Mouse (Mus musculus): ENCODE measurements around the gene Ipo4. TPM values are rescaled to one million over a fixed set of nuclear protein-coding genes. Genes with fewer than 3 reads are reported as not detected.

Gene Ipo4
- total and polyA plus RNA-seq, 3 experiments = 46.2 to 132 TPM; not detected in 1

DNA sequence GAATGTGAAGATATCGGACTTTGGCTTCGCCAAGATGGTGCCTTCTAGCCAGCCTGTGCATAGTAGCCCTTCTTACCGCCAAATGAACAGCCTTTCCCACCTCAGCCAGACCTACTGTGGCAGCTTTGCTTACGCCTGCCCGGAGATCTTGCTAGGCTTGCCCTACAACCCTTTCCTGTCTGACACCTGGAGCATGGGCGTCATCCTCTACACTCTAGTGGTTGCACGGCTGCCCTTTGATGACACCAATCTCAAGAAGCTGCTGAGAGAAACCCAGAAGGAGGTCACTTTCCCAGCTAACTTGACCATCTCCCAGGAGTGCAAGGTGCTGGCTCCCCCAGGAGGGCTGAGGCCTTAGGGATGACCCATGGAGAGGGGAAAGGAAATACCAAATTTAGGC lies 15.8 kb upstream of the Ipo4 start:
- TF ChIP-seq POLR2A (IDR thresholded peaks at IDR 0.05; ENCODE audit: control insufficient read depth in 1 of 2, insufficient read depth in 1 of 2, low read depth in 1 of 2, low read length in 2 of 2, poor library complexity in 1 of 2) (no peak), MAZ (IDR thresholded peaks at IDR 0.05; ENCODE audit: low read depth, low read length) (no peak), ZMIZ1 (IDR thresholded peaks at IDR 0.05; ENCODE audit: low read depth, low read length) (no peak), MXI1 (IDR thresholded peaks at IDR 0.05; ENCODE audit: low read depth, low read length) (no peak), TBP (IDR thresholded peaks at IDR 0.05; ENCODE audit: low read depth, low read length) (no peak), SIN3A (IDR thresholded peaks at IDR 0.05; ENCODE audit: low read length) (no peak), POLR2AphosphoS2 (IDR thresholded peaks at IDR 0.05; ENCODE audit: low read length) (no peak), E2F4 (IDR thresholded peaks at IDR 0.05; ENCODE audit: borderline replicate concordance, low read depth, low read length) (no peak), CHD1 (IDR thresholded peaks at IDR 0.05; ENCODE audit: low read depth, low read length) (no peak), USF2 (IDR thresholded peaks at IDR 0.05; ENCODE audit: borderline replicate concordance in 1 of 2, insufficient read depth in 1 of 2, low read depth in 1 of 2, low read length in 2 of 2) (no peak), CTCF (IDR thresholded peaks at IDR 0.05 in 2 of 3, conservative IDR thresholded peaks at IDR 0.05 in 1 of 3; ENCODE audit: control insufficient read depth in 1 of 3, insufficient read depth in 1 of 3, low read depth in 2 of 3, low read length in 3 of 3, poor library complexity in 1 of 3, severe bottlenecking in 1 of 3) (no peak), TAL1 (IDR thresholded peaks at IDR 0.05; ENCODE audit: low read length) (no peak)
- Histone ChIP-seq H3K36me3 (ENCODE audit: control insufficient read depth in 1 of 2, insufficient read depth in 2 of 2, low read length in 2 of 2) (no peaks in the 10 kb centered on the region; a peak in 1 of 4 replicates), H3K9me3 (replicated peaks; ENCODE audit: insufficient read depth, low read length) (no peaks in the 10 kb centered on the region), H3K9ac (ENCODE audit: control insufficient read depth, low read depth, low read length, poor library complexity, severe bottlenecking) (no peak overlapping the region), H3K27me3 (ENCODE audit: control insufficient read depth in 1 of 2, insufficient read depth in 2 of 2, low read length in 2 of 2) (no peaks in the 10 kb centered on the region), H3K79me2 (ENCODE audit: control insufficient read depth, insufficient read depth, low read length, poor library complexity) (no peaks in the 10 kb centered on the region), H3K4me3 (ENCODE audit: control insufficient read depth in 1 of 2, insufficient read depth in 1 of 2, low read depth in 2 of 2, low read length in 2 of 2) (no peak overlapping the region), H3K27ac (ENCODE audit: control insufficient read depth, low read depth, low read length) (no peak overlapping the region), H3K4me1 (ENCODE audit: control insufficient read depth in 1 of 2, insufficient read depth in 2 of 2, low read length in 2 of 2) (no peaks in the 10 kb centered on the region)
- DNase-seq (ENCODE audit: low read depth, low spot score) = no peak

DNA sequence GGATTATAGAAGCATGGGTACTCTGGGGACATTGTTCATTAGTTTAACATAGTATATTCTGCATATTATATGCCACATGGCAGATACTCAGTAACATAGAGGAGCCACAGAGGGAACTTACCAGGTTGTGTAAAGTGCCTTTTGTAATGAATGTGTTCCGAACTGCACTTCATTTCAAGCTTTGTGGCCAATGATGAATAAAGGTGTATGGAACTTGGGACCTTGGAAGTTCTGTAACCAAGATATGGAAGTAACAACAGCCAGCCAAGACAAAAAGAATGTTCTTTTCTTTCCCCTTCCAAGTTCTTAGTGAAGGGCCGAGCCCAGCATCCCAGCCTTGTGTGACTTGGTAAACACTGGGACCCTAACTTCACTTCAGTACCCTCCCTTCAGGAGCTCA lies 14.1 kb upstream of the Ipo4 start, which contains the start of gene Tssk4:
Gene Tssk4 (plus strand): TSS at position 301 of the 400 bp plus-strand sequence.
- Histone ChIP-seq H3K27me3 (ENCODE audit: control insufficient read depth in 1 of 2, insufficient read depth in 2 of 2, low read length in 2 of 2) (no peaks in the 10 kb centered on the region), H3K9me3 (replicated peaks; ENCODE audit: insufficient read depth, low read length) (no peaks in the 10 kb centered on the region), H3K79me2 (ENCODE audit: control insufficient read depth, insufficient read depth, low read length, poor library complexity) (peaks cover 2% of the 10 kb centered on the region; the same call in 1 of the 2 replicates), H3K9ac (ENCODE audit: control insufficient read depth, low read depth, low read length, poor library complexity, severe bottlenecking) (no peak within 1 kb of the TSS), H3K27ac (ENCODE audit: control insufficient read depth, low read depth, low read length) (no peak within 1 kb of the TSS), H3K36me3 (ENCODE audit: control insufficient read depth in 1 of 2, insufficient read depth in 2 of 2, low read length in 2 of 2) (peaks cover 0 to under 1% of the 10 kb centered on the region in 2 experiments; a peak in 1 of 4 replicates), H3K4me3 (ENCODE audit: control insufficient read depth in 1 of 2, insufficient read depth in 1 of 2, low read depth in 2 of 2, low read length in 2 of 2) (no peak within 1 kb of the TSS), H3K4me1 (ENCODE audit: control insufficient read depth in 1 of 2, insufficient read depth in 2 of 2, low read length in 2 of 2) (peaks cover 0 to under 1% of the 10 kb centered on the region in 2 experiments; a peak in 1 of 4 replicates)
- TF ChIP-seq USF2 (IDR thresholded peaks at IDR 0.05; ENCODE audit: borderline replicate concordance in 1 of 2, insufficient read depth in 1 of 2, low read depth in 1 of 2, low read length in 2 of 2) (no peak), RCOR1 (IDR thresholded peaks at IDR 0.05; ENCODE audit: low read depth, low read length) (no peak), GATA1 (IDR thresholded peaks at IDR 0.05; ENCODE audit: low read depth, low read length) (no peak), MYC (IDR thresholded peaks at IDR 0.05; ENCODE audit: low read depth, low read length) (no peak), SIN3A (IDR thresholded peaks at IDR 0.05; ENCODE audit: low read length) (no peak), NRF1 (IDR thresholded peaks at IDR 0.05; ENCODE audit: insufficient read depth, low read depth, low read length, poor library complexity, severe bottlenecking) (no peak)
- no peak for DNase-seq (ENCODE audit: low read depth, low spot score)
